Mouse (Mus musculus) heart, postnatal 0 days (tissue): ENCODE measurements around the gene Il9r. TPM values are rescaled to one million over a fixed set of nuclear protein-coding genes. Genes with fewer than 3 reads are reported as not detected.

Experiments
- ATAC-seq: fragments of 200-750 bp; cut with Nextera tagmentation; 2 replicates; pipeline ENCODE4 v1.8.0; 2017; ENCODE audit warnings: low read depth, moderate number of reproducible peaks, moderate library complexity; ENCODE audit not compliant: insufficient read depth
- DNase-seq: peaks from one replicate; pipeline ENCODE4 v3.0.0-alpha.2; 2016; ENCODE audit warnings: low spot score
- H3K27ac ChIP-seq: fragments of 300-500 bp; sonication (generic); 2 replicates; pipeline ENCODE4 v1.5.1; 2014; ENCODE audit warnings: low read depth, mild to moderate bottlenecking
- H3K27me3 ChIP-seq: fragments of 300-500 bp; sonication (generic); 2 replicates; pipeline ENCODE4 v1.6.1; 2014; ENCODE audit warnings: low read length, mixed read lengths; ENCODE audit not compliant: control insufficient read depth, insufficient read depth
- H3K36me3 ChIP-seq: fragments of 300-500 bp; sonication (generic); replicated peaks from 2 replicates; pipeline ENCODE4 v1.6.1; 2014; ENCODE audit warnings: low read length, mixed read lengths; ENCODE audit not compliant: control insufficient read depth, insufficient read depth
- H3K4me1 ChIP-seq: fragments of 300-500 bp; sonication (generic); 2 replicates; pipeline ENCODE4 v1.6.1; 2014; ENCODE audit warnings: antibody characterized with exemption; ENCODE audit not compliant: control insufficient read depth, insufficient read depth
- H3K4me2 ChIP-seq: fragments of 300-500 bp; sonication (generic); 2 replicates; pipeline ENCODE4 v1.6.1; 2014; ENCODE audit warnings: low read depth, mild to moderate bottlenecking, low read length, moderate library complexity
- H3K4me3 ChIP-seq: fragments of 300-500 bp; sonication (generic); 2 replicates; pipeline ENCODE4 v1.5.1; 2014; ENCODE audit warnings: low read depth, low read length
- H3K9ac ChIP-seq: fragments of 300-500 bp; sonication (generic); replicated peaks from 2 replicates; pipeline ENCODE4 v1.6.1; 2014; ENCODE audit warnings: low read depth, low read length, mixed read lengths
- H3K9me3 ChIP-seq: fragments of 300-500 bp; sonication (generic); replicated peaks from 2 replicates; pipeline ENCODE4 v1.6.1; 2016; ENCODE audit warnings: low read length; ENCODE audit not compliant: control insufficient read depth
- CTCF ChIP-seq: IDR thresholded peaks from 2 replicates; pipeline ENCODE4 v1.5.1; 2016; ENCODE audit warnings: antibody characterized with exemption, control low read depth, low read depth
- EP300 ChIP-seq: IDR thresholded peaks from 2 replicates; pipeline ENCODE4 v1.6.1; 2016; ENCODE audit warnings: antibody characterized with exemption, low read depth
- WGBS: fragments of 180-500 bp; shearing (Covaris S2); extraction: QIAGEN DNeasy Blood & Tissue Kit; methylation state at CpG from one replicate; pipeline ENCODE4 v1.1.7; 2014; 5-methylcytosine and 5-hydroxymethylcytosine counted together
- polyA plus RNA-seq: library from polyadenylated mRNA; unstranded; fragments of >200 nt; fragmentation: Nextera tagmentation; extraction: Ambion mirVana; gene quantifications from 2 replicates; pipeline ENCODE4 v1.2.1, GENCODE M21; 2015
- total RNA-seq: library from RNA; depleted of rRNA; stranded (reverse); fragments of >200 nt; gene quantifications from 2 replicates; pipeline ENCODE4 v1.2.3, GENCODE M21; 2014; ENCODE audit warnings: low replicate concordance; rRNA removed

The Il9r gene
- total RNA-seq (not detected in 2 replicates), polyA plus RNA-seq (0.03 and 0.14 TPM in 2 replicates)

DNA sequence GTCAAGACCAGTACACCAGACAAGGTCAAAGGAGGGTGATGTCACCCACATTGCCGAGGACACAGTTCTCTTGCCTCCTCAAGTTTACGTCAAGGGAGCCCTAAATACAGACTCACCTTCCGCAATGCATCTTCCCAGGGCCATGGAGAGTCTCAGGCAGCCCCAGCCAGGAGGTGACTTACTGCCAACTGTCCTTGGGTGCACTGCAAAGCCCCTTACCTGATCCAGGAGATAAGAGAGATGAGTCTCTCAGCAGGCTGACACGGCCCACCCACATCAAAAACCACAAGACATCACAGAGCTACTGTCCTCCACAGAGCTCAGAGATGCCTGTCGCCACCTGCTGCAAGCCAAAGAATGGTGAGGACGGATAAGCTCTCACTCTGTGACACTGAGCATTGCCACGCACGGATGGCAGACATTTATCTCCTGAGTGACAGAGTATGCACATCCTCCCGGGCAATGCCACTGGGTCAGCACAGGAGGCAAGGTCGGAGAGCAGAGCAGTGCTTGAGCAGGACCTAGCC lies at the start of gene Il9r:
Gene Il9r, minus strand, starts transcription at position 205 of the 527 bp plus-strand sequence.
- no peak for DNase-seq
- Histone ChIP-seq H3K4me2 (no peak within 1 kb of the TSS), H3K4me3 (no peak within 1 kb of the TSS), H3K27me3 (no peaks in the 10 kb centered on the region), H3K9ac (no peak within 1 kb of the TSS), H3K27ac (no peak within 1 kb of the TSS), H3K9me3 (no peaks in the 10 kb centered on the region), H3K36me3 (no peaks in the 10 kb centered on the region), H3K4me1 (peaks cover 4% of the 10 kb centered on the region; the same call in 1 of the 2 replicates)
- 35% methylated on average over 10 of the region's 10 CpGs for WGBS
- ATAC-seq, result no peak
- no peak for TF ChIP-seq CTCF
- TF ChIP-seq EP300, result no peak

DNA sequence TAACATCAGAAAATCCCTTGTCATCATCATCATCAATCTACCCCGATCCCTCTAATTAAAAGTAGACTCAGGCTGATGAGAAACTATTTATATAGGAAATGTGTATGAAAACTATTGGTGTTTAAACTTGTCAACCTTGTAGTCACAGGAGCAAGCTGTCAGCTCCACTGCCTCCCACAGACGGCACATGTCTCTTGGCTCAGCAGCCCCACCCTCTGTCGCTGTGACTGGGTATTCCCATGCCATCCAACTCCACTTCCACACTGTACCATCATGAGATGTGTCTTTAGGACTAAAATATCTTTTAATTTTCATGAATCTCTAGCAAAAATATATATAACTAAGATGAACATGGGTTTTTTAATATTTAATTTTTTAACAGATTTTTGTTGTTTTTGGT lies 48.3 kb upstream of the Il9r start:
- DNase-seq (no peak), ATAC-seq (no peak)
- TF ChIP-seq CTCF (no peak), EP300 (no peak)
- H3K27ac ChIP-seq, result no peak overlapping the region
- H3K27me3 ChIP-seq, result no peaks in the 10 kb centered on the region
- 86% methylated on average over 3 of the region's 3 CpGs for WGBS
- H3K9ac ChIP-seq, result no peak overlapping the region
- H3K36me3 ChIP-seq, result peaks cover 63% of the 10 kb centered on the region
- no peak overlapping the region for H3K4me2 ChIP-seq
- H3K4me3 ChIP-seq, result no peak overlapping the region
- no peaks in the 10 kb centered on the region for H3K9me3 ChIP-seq
- H3K4me1 ChIP-seq, result peaks cover 10% of the 10 kb centered on the region; the same call in 1 of the 2 replicates

DNA sequence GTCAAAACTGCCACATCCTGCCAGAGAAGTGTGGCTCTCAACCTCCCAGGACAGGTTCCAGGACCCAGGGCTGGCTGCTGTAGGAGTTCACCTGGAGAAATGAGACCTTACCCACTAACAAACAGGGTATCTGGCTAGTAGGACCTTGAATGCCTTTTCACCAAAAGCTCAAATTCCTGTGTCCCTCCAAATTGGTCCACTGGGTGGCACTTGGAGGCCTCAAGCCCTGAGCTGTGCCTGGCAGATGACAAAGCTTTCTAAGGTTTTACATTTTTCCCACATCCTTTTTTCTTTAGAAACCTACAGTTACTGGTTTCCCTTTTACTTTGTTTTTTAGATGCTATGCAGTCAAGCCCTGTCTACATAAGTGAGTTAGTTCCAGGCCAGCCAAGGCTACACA lies 47.0 kb upstream of the Il9r start:
- Histone ChIP-seq H3K4me2 (no peak overlapping the region), H3K9me3 (no peaks in the 10 kb centered on the region), H3K27ac (no peak overlapping the region), H3K27me3 (no peaks in the 10 kb centered on the region), H3K4me1 (peaks cover 13% of the 10 kb centered on the region; the same call in 1 of the 2 replicates), H3K4me3 (no peak overlapping the region), H3K36me3 (peaks cover 51% of the 10 kb centered on the region), H3K9ac (no peak overlapping the region)
- ATAC-seq (no peak), DNase-seq (no peak)
- TF ChIP-seq CTCF (peak; percentile 12; the same call in 1 of the 2 replicates), EP300 (no peak)

DNA sequence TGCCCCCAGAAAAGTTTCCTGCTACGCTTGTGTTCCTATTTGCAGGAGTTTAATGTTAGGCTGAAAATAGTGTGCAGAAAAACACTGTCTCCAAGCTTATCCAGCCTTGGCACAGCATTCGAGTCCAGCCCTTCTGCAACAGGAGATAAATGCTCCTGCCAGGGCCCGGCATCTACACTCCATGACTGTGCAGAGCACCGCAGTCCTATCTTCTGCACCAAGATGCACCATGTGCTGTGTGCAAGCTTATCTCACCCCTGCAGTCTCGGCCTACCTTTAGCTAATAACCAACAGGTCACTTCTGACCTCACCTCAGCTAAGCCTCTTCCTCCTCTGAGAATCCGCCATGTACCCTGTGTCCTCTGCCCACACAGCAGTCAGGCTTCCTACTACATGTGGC lies 45.5 kb upstream of the Il9r start:
- Histone ChIP-seq H3K9me3 (no peaks in the 10 kb centered on the region), H3K27me3 (no peaks in the 10 kb centered on the region), H3K27ac (no peak overlapping the region), H3K4me2 (no peak overlapping the region), H3K4me3 (no peak overlapping the region), H3K4me1 (peaks cover 13% of the 10 kb centered on the region; the same call in 1 of the 2 replicates), H3K36me3 (peaks cover 62% of the 10 kb centered on the region), H3K9ac (no peak overlapping the region)
- WGBS, result 86% methylated on average over 6 of the region's 6 CpGs
- no peak for ATAC-seq
- TF ChIP-seq EP300, result no peak
- TF ChIP-seq CTCF, result no peak
- DNase-seq, result no peak

DNA sequence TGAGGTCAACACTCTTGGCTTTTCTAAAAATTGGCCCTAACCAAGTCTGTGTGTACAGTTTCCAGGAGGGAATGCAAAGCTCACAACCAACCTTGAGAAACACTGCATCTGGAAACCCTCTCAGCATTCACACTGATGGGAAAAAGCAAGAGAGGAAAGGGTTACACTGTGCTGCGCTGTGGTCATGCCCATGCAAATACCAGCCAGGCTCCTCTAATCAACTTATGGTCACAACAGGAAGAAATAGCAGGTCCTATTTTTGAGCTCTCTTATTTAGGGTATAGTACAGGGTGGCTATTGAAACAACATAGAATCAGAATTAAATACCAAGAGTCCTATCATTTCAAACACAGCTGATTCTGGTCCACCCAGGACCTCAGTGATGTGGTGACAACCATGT lies 44.5 kb upstream of the Il9r start:
- no peak for DNase-seq
- no peak overlapping the region for H3K9ac ChIP-seq
- 82% methylated on average over 1 of the region's 1 CpGs for WGBS
- no peak for ATAC-seq
- no peak for TF ChIP-seq CTCF
- no peak for TF ChIP-seq EP300
- no peaks in the 10 kb centered on the region for H3K9me3 ChIP-seq
- peak overlapping the region; percentile 44; the same call in 1 of the 2 replicates for H3K27ac ChIP-seq
- no peak overlapping the region for H3K4me2 ChIP-seq
- peaks cover 13% of the 10 kb centered on the region; the same call in 1 of the 2 replicates for H3K4me1 ChIP-seq
- no peak overlapping the region for H3K4me3 ChIP-seq
- peaks cover 62% of the 10 kb centered on the region for H3K36me3 ChIP-seq
- no peaks in the 10 kb centered on the region for H3K27me3 ChIP-seq

DNA sequence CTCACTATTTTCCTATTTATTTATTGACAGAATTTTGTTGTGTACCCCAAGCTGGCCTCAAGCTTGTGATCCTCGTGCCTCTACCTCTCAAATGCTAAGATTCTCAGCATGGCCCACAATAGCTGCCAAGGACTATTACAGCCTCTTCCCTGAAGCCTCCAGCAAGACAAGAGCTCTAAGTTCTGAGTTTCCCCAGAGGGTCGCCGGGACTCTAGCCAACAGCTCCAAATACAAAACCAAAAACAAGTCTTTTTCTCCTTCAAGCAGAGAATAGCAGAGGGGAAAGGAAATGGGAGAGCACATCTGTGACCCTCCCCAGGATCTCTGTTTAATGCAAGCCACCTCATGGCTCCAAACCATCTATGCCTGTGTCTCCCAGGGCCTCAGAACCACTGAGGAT lies 44.0 kb upstream of the Il9r start:
- peaks cover 62% of the 10 kb centered on the region for H3K36me3 ChIP-seq
- no peak overlapping the region for H3K4me3 ChIP-seq
- no peak overlapping the region for H3K9ac ChIP-seq
- WGBS, result 62% methylated on average over 3 of the region's 3 CpGs
- no peak for TF ChIP-seq CTCF
- no peak for TF ChIP-seq EP300
- no peak overlapping the region for H3K4me2 ChIP-seq
- no peak for DNase-seq
- peak overlapping the region; percentile 44 for H3K27ac ChIP-seq
- peaks cover 13% of the 10 kb centered on the region; the same call in 1 of the 2 replicates for H3K4me1 ChIP-seq
- no peaks in the 10 kb centered on the region for H3K9me3 ChIP-seq
- no peaks in the 10 kb centered on the region for H3K27me3 ChIP-seq
- no peak for ATAC-seq
